Mouse (Mus musculus) G1E (cell line): Measurements from ENCODE around the gene Prmt1. TPM values are rescaled to one million over a fixed set of nuclear protein-coding genes. Genes with fewer than 3 reads are reported as not detected.
A peak's percentile ranks its signal among the peaks of the same experiment; 100 is the strongest.
"Not testable (repeated sequence)": the region's sequence is repeated elsewhere in the genome, so short reads cannot be mapped to it uniquely, and the experiment has no call there.

Experiments
- ATAC-seq: 2 replicates; pipeline ENCODE4 v1.8.0; 2016; ENCODE audit warnings: mild to moderate bottlenecking; ENCODE audit not compliant: insufficient number of reproducible peaks, poor library complexity, low FRiP score, severe bottlenecking; ENCODE audit errors: extremely low read depth
- DNase-seq: peaks from one replicate; pipeline ENCODE4 v3.0.0; 2012; ENCODE audit warnings: low spot score
- H3K27me3 ChIP-seq: 2 replicates; pipeline ENCODE4 v1.6.1; 2012; ENCODE audit warnings: mild to moderate bottlenecking, low read length, inconsistent platforms; ENCODE audit not compliant: insufficient read depth
- H3K36me3 ChIP-seq: replicated peaks from 2 replicates; pipeline ENCODE3; 2012; ENCODE audit warnings: mild to moderate bottlenecking, inconsistent platforms
- H3K4me1 ChIP-seq: 2 replicates; pipeline ENCODE4 v1.6.1; 2012; ENCODE audit warnings: low read depth, low read length, inconsistent platforms, mixed read lengths; ENCODE audit not compliant: insufficient read depth
- H3K4me3 ChIP-seq: 2 replicates; pipeline ENCODE4 v1.5.1; 2012; ENCODE audit warnings: low read depth, mild to moderate bottlenecking, inconsistent platforms, low read length, moderate library complexity, mixed read lengths
- H3K9me3 ChIP-seq: replicated peaks from 2 replicates; pipeline ENCODE4 v1.6.1; 2012; ENCODE audit warnings: inconsistent platforms
- CTCF ChIP-seq: IDR thresholded peaks from 2 replicates; pipeline ENCODE4 v1.5.1; 2012; ENCODE audit warnings: low read depth, low read length, inconsistent platforms, mixed read lengths
- GATA1 ChIP-seq: IDR thresholded peaks from 2 replicates; pipeline ENCODE4 v1.6.1; 2012; ENCODE audit warnings: borderline replicate concordance, low read length, inconsistent platforms, mixed read lengths
- GATA2 ChIP-seq: IDR thresholded peaks from 2 replicates; pipeline ENCODE4 v1.6.1; 2012; ENCODE audit warnings: low read depth, low read length, inconsistent platforms, borderline replicate concordance
- POLR2AphosphoS5 ChIP-seq: IDR thresholded peaks from 2 replicates; pipeline ENCODE4 v1.6.1; 2012; ENCODE audit warnings: low read depth, low read length, inconsistent platforms; ENCODE audit not compliant: insufficient replicate concordance
- TAL1 ChIP-seq: conservative IDR thresholded peaks from 2 replicates; pipeline ENCODE4 v1.6.1; 2012; ENCODE audit warnings: low read depth, low read length, inconsistent platforms, mixed read lengths
- polyA plus RNA-seq: library from polyadenylated mRNA; stranded (reverse); fragments of >175 nt; gene quantifications from 2 replicates; pipeline ENCODE4 v1.2.3, GENCODE M21; 2012
- total RNA-seq, 2 experiments: library from RNA; stranded (forward) in 1 of 2; stranded (reverse) in 1 of 2; fragments of 200-1000 nt in 1 of 2; fragments of >200 nt in 1 of 2; fragmentation: Nextera tagmentation in 1 of 2; gene quantifications; 2 replicates each; pipeline ENCODE4 v1.2.3; 2014 to 2017

The Prmt1 gene
- total and polyA plus RNA-seq, 3 experiments = 97.2 to 169 (median 105) TPM

DNA sequence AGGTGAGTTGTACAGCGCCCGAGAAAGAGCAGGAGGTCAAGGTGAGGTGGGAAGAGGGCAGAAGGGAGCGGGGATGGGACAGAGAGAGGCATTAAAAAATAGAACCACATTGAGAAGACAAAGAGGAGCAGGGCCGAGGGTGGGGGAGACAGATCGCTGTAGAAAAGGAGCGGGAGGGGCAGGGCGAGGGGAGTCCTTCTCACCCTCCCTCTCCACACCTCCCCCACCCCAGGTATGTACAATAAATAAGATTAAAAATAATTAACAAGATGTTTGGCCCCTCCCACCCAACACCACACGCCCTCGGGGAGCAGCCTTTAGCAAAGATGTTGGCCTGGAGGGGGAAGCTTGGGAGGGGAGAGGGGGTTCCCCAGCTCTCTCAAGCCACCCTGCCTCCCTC, 41.4 kb upstream of the Prmt1 start:
- ATAC-seq = no peak
- H3K4me3 ChIP-seq = no peak overlapping the region
- no peaks in the 10 kb centered on the region for H3K27me3 ChIP-seq
- H3K36me3 ChIP-seq = peaks cover 76% of the 10 kb centered on the region
- no peak for TF ChIP-seq GATA1
- TF ChIP-seq GATA2 = no peak
- no peak for TF ChIP-seq CTCF
- TF ChIP-seq POLR2AphosphoS5 = no peak
- no peak for TF ChIP-seq TAL1
- DNase-seq = no peak
- peaks cover 12% of the 10 kb centered on the region; the same call in 1 of the 2 replicates for H3K4me1 ChIP-seq
- H3K9me3 ChIP-seq = no peaks in the 10 kb centered on the region

GRCm38 (mm10) chr7:45026256-45026655, 39.9 kb upstream of the Prmt1 start:
- DNase-seq = no peak
- H3K4me3 ChIP-seq = no peak overlapping the region
- TF ChIP-seq CTCF (no peak), GATA1 (no peak), GATA2 (no peak), POLR2AphosphoS5 (no peak), TAL1 (no peak)
- H3K4me1 ChIP-seq = peaks cover 12% of the 10 kb centered on the region; the same call in 1 of the 2 replicates
- ATAC-seq = no peak
- H3K9me3 ChIP-seq = no peaks in the 10 kb centered on the region
- peaks cover under 1% of the 10 kb centered on the region; the same call in 1 of the 2 replicates for H3K27me3 ChIP-seq
- H3K36me3 ChIP-seq = peaks cover 63% of the 10 kb centered on the region

DNA sequence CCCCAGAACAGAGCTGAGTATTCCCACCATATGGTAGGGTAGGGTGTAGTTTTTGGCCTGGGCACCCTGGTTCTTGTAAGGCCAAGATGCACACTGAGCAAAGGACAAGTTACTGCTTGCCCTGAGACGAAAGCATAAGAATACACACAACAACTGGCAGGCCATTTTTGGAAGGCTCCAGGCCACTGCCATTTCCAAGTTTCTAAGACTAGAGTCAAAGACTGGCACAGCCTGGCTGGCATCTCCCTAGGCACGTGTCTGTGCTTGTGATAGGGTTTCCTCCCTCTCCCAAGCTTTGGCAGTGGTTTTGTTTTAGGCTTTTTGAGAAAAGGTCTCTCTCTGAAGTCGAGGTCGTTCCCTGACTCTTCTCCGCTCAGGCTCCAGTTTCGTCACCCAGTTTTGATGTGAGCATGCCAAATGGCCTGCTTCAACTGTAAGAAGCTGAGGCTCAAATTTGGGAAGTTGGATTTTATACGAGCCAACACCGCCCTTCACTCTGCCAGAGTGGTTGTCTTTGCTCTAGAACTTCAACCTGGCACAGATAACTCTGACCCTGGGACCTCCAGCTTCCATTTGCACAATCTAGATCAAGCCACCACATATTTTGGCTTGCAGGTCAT, 39.3 kb upstream of the Prmt1 start:
- Histone ChIP-seq H3K4me1 (peaks cover 15% of the 10 kb centered on the region; the same call in 1 of the 2 replicates), H3K27me3 (peaks cover 5% of the 10 kb centered on the region; the same call in 1 of the 2 replicates), H3K4me3 (no peak overlapping the region), H3K9me3 (no peaks in the 10 kb centered on the region), H3K36me3 (peaks cover 59% of the 10 kb centered on the region)
- DNase-seq (no peak), ATAC-seq (no peak)
- no peak for TF ChIP-seq GATA1
- TF ChIP-seq TAL1 = no peak
- no peak for TF ChIP-seq POLR2AphosphoS5
- no peak for TF ChIP-seq GATA2
- TF ChIP-seq CTCF = no peak

- TF ChIP-seq TAL1 = no peak
- no peak for TF ChIP-seq CTCF
- peak; percentile 74; the same call in 1 of the 2 replicates for TF ChIP-seq POLR2AphosphoS5
- no peak for TF ChIP-seq GATA1
- no peak for TF ChIP-seq GATA2
- Histone ChIP-seq H3K9me3 (no peaks in the 10 kb centered on the region), H3K4me1 (peaks cover 19% of the 10 kb centered on the region; the same call in 1 of the 2 replicates), H3K4me3 (no peak overlapping the region), H3K27me3 (peaks cover 16% of the 10 kb centered on the region), H3K36me3 (peaks cover 48% of the 10 kb centered on the region)
- DNase-seq (no peak), ATAC-seq (no peak)
Observed at GRCm38 (mm10) chr7:45024281-45025248, 38.2 kb upstream of the Prmt1 start.

- not testable (repeated sequence) for ATAC-seq, H3K9me3 ChIP-seq, DNase-seq, H3K4me3 ChIP-seq
- peaks cover 24% of the 10 kb centered on the region for H3K27me3 ChIP-seq
- peaks cover 39% of the 10 kb centered on the region for H3K36me3 ChIP-seq
- peaks cover 27% of the 10 kb centered on the region for H3K4me1 ChIP-seq
Observed at GRCm38 (mm10) chr7:45023711-45024110, 37.3 kb upstream of the Prmt1 start.

- peaks cover 24% of the 10 kb centered on the region for H3K27me3 ChIP-seq
- TF ChIP-seq GATA2 (no peak), POLR2AphosphoS5 (no peak), CTCF (no peak), GATA1 (no peak), TAL1 (no peak)
- H3K4me1 ChIP-seq = peaks cover 35% of the 10 kb centered on the region
- DNase-seq (no peak), ATAC-seq (no peak)
- H3K36me3 ChIP-seq = peaks cover 8% of the 10 kb centered on the region
- H3K9me3 ChIP-seq = no peaks in the 10 kb centered on the region
- no peak overlapping the region for H3K4me3 ChIP-seq
Observed at GRCm38 (mm10) chr7:45020225-45020624, 33.9 kb upstream of the Prmt1 start.
